In genomic region chr5:119449166-119449565, GRCm38 (mm10) we compare ENCODE assay signal across 13 mouse cellular contexts.
DNase-seq lines count a peak whose midpoint lies in the region; ATAC-seq lines count a peak whose summit lies in the region.
"Had no signal": no experiment of that assay in that cellular context is flagged by ENCODE, and none has a peak within 500 bp of the region (broad histone marks: within the 10 kb centered on the region; RNA-seq: fewer than 3 reads in every experiment).

No protein-coding gene starts in this region.

- no peaks in the 10 kb centered on the region for H3K27me3 ChIP-seq in heart, embryonic 16.5 days (ENCODE audit: control insufficient read depth, insufficient read depth, low read length)
- no peaks in the 10 kb centered on the region for H3K27me3 ChIP-seq in intestine, embryonic 16.5 days (replicated peaks; ENCODE audit: control insufficient read depth, insufficient read depth, low read length)
- H3K27me3 ChIP-seq: forebrain, embryonic 13.5 days; liver, embryonic 15.5 days had no signal

- H3K36me3 ChIP-seq in heart, embryonic 16.5 days (ENCODE audit: control insufficient read depth, insufficient read depth): no peaks in the 10 kb centered on the region
- no peaks in the 10 kb centered on the region for H3K36me3 ChIP-seq in intestine, embryonic 16.5 days (ENCODE audit: control insufficient read depth, insufficient read depth, low read length)
- H3K36me3 ChIP-seq: G1E; liver, embryonic 15.5 days had no signal

- H3K4me3 ChIP-seq in heart, embryonic 16.5 days (ENCODE audit: low read length): peak overlapping the region; percentile 12; the same call in 1 of the 2 replicates
- H3K4me3 ChIP-seq in intestine, embryonic 16.5 days (ENCODE audit: low read length): no peak overlapping the region
- H3K4me3 ChIP-seq: forebrain, embryonic 13.5 days; liver, embryonic 15.5 days had no signal

- WGBS in heart, embryonic 16.5 days: 15% methylated on average over 7 of the region's 7 CpGs
- WGBS in intestine, embryonic 16.5 days: 63% methylated on average over 7 of the region's 7 CpGs

- H3K27ac ChIP-seq in heart, embryonic 16.5 days (ENCODE audit: low read length): no peak overlapping the region
- H3K27ac ChIP-seq in intestine, embryonic 16.5 days (ENCODE audit: low read length): no peak overlapping the region
- H3K27ac ChIP-seq: forebrain, embryonic 13.5 days; liver, embryonic 15.5 days had no signal

- no peaks in the 10 kb centered on the region for H3K9me3 ChIP-seq in heart, embryonic 16.5 days (replicated peaks; ENCODE audit: control insufficient read depth, low read length)
- H3K9me3 ChIP-seq in intestine, embryonic 16.5 days (ENCODE audit: control insufficient read depth, low read length): no peaks in the 10 kb centered on the region
- H3K9me3 ChIP-seq: forebrain, embryonic 13.5 days; liver, embryonic 15.5 days had no signal

- peak; percentile 89 for ATAC-seq in heart, embryonic 16.5 days (replicated peaks; ENCODE audit: extremely low read depth, insufficient read depth, low FRiP score)
- ATAC-seq in intestine, embryonic 16.5 days: no peak
- ATAC-seq: forebrain, embryonic 13.5 days had no signal

- DNase-seq in cerebellum, postnatal 14 days: peak; percentile 53 to 56
- DNase-seq in cerebellum, adult 18-20 months: no peak
- peak; percentile 3 for DNase-seq in right cerebral cortex, adult 18-20 months
- DNase-seq in right cerebral cortex, postnatal 14 days: no peak
- DNase-seq in lung, postnatal 25 days (ENCODE audit: low spot score): peak; percentile 72
- no peak for DNase-seq in neural tube, embryonic 10.5 days (ENCODE audit: extremely low spot score, low spot score)
- DNase-seq: layer of hippocampus, postnatal 36 days; thymus, postnatal 4 days had no signal

- peaks cover 9% of the 10 kb centered on the region for H3K4me1 ChIP-seq in heart, embryonic 16.5 days (ENCODE audit: control insufficient read depth, insufficient read depth, low read length)
- no peaks in the 10 kb centered on the region; the same call in 1 of the 2 replicates for H3K4me1 ChIP-seq in intestine, embryonic 16.5 days (ENCODE audit: control insufficient read depth, insufficient read depth, low read length)
- H3K4me1 ChIP-seq: liver, embryonic 15.5 days had no signal

- no peak overlapping the region for H3K9ac ChIP-seq in heart, embryonic 16.5 days (ENCODE audit: low read length)
- H3K9ac ChIP-seq in intestine, embryonic 16.5 days (ENCODE audit: low read depth, low read length): no peak overlapping the region
- H3K9ac ChIP-seq: forebrain, embryonic 13.5 days; liver, embryonic 15.5 days had no signal

- peak overlapping the region; percentile 36 for H3K4me2 ChIP-seq in heart, embryonic 16.5 days (ENCODE audit: low read depth, low read length)
- H3K4me2 ChIP-seq in intestine, embryonic 16.5 days (ENCODE audit: low read depth, low read length): no peak overlapping the region
- H3K4me2 ChIP-seq: forebrain, embryonic 13.5 days; liver, embryonic 15.5 days had no signal

Comparison
In these comparisons a context has a peak if more than half of its experiments do, and no peak if none do; other contexts are left out.
1. DNase-seq: peak in cerebellum, postnatal 14 days (2 of 2), right cerebral cortex, adult 18-20 months (single experiment) and lung, postnatal 25 days (single experiment); none in cerebellum, adult 18-20 months (0 of 2), right cerebral cortex, postnatal 14 days (single experiment) and neural tube, embryonic 10.5 days (single experiment).